Mouse (Mus musculus) CH12.LX (cell line): ENCODE data around the gene 1700086D15Rik. TPM values are rescaled to one million over a fixed set of nuclear protein-coding genes. Genes with fewer than 3 reads are reported as not detected.

Source experiments
- DNase-seq: peaks from one replicate; pipeline ENCODE4 v3.0.0-alpha.2; 2013; ENCODE audit errors: extremely low read depth
- H3K27ac ChIP-seq: 2 replicates; pipeline ENCODE4 v1.5.1; 2012; ENCODE audit warnings: low read depth, mild to moderate bottlenecking, control low read depth, moderate library complexity; ENCODE audit not compliant: insufficient read depth
- H3K27me3 ChIP-seq: replicated peaks from 2 replicates; pipeline ENCODE3; 2012; ENCODE audit warnings: inconsistent platforms
- H3K36me3 ChIP-seq, 2 experiments: replicated peaks in 1 of 2; 2 replicates each; pipeline versions ENCODE3 to v1.6.1; 2012; ENCODE audit warnings: inconsistent platforms in 1 of 2, low read length in 1 of 2, mild to moderate bottlenecking in 1 of 2, mixed read lengths in 1 of 2, moderate library complexity in 1 of 2; ENCODE audit not compliant: control insufficient read depth in 1 of 2, insufficient read depth in 1 of 2
- H3K4me1 ChIP-seq, 2 experiments: 2 replicates each; pipeline ENCODE4 v1.6.1; 2012; ENCODE audit warnings: inconsistent platforms in 1 of 2, moderate library complexity in 1 of 2; ENCODE audit not compliant: insufficient read depth in 2 of 2, control insufficient read depth in 1 of 2
- H3K4me2 ChIP-seq: 2 replicates; pipeline ENCODE4 v1.6.1; 2012; ENCODE audit warnings: low read depth, mild to moderate bottlenecking, control low read depth; ENCODE audit not compliant: poor library complexity, insufficient read depth, severe bottlenecking
- H3K4me3 ChIP-seq, 3 experiments: fragments of 150-350 bp in 1 of 3; sonication (generic) in 1 of 3; replicated peaks in 1 of 3; 2 replicates each; pipeline versions ENCODE3 to v1.5.1; 2011 to 2012; ENCODE audit warnings: low read depth in 2 of 3, low read length in 2 of 3, mild to moderate bottlenecking in 2 of 3, moderate library complexity in 2 of 3, control low read depth in 1 of 3, improper control_type of control experiment in 1 of 3, inconsistent platforms in 1 of 3, mixed read lengths in 1 of 3; ENCODE audit not compliant: poor library complexity in 1 of 3
- H3K79me2 ChIP-seq: replicated peaks from 2 replicates; pipeline ENCODE4 v1.6.1; 2012; ENCODE audit warnings: mild to moderate bottlenecking, moderate library complexity; ENCODE audit not compliant: control insufficient read depth, poor library complexity, insufficient read depth, severe bottlenecking; ENCODE audit errors: extremely low read depth
- H3K9ac ChIP-seq: 2 replicates; pipeline ENCODE4 v1.6.1; 2012; ENCODE audit warnings: low read depth, mild to moderate bottlenecking, control low read depth, moderate library complexity; ENCODE audit not compliant: insufficient read depth
- H3K9me3 ChIP-seq: replicated peaks from 2 replicates; pipeline ENCODE3; 2012; ENCODE audit warnings: low read length, inconsistent platforms, mixed read lengths
- BHLHE40 ChIP-seq: IDR thresholded peaks from 2 replicates; pipeline ENCODE4 v1.6.1; 2011; ENCODE audit warnings: mild to moderate bottlenecking, low read depth, low read length, improper control_type of control experiment
- CHD2 ChIP-seq: IDR thresholded peaks from 2 replicates; pipeline ENCODE4 v1.6.1; 2011; ENCODE audit warnings: low read length, improper control_type of control experiment
- E2F4 ChIP-seq: IDR thresholded peaks from 2 replicates; pipeline ENCODE4 v1.6.1; 2011; ENCODE audit warnings: low read depth, low read length, improper control_type of control experiment; ENCODE audit not compliant: insufficient replicate concordance
- ETS1 ChIP-seq: conservative IDR thresholded peaks from 2 replicates; pipeline ENCODE4 v1.6.1; 2012; ENCODE audit warnings: low read depth, mild to moderate bottlenecking, inconsistent platforms, low read length, improper control_type of control experiment, moderate library complexity
- IRF4 ChIP-seq: IDR thresholded peaks from 2 replicates; pipeline ENCODE4 v1.6.1; 2014; ENCODE audit warnings: low read depth, mild to moderate bottlenecking, inconsistent platforms, low read length, improper control_type of control experiment
- JUN ChIP-seq: IDR thresholded peaks from 2 replicates; pipeline ENCODE4 v1.6.1; 2011; ENCODE audit warnings: low read depth, mild to moderate bottlenecking, low read length, improper control_type of control experiment, moderate library complexity; ENCODE audit not compliant: insufficient read depth
- JUND ChIP-seq: conservative IDR thresholded peaks from 2 replicates; pipeline ENCODE4 v1.6.1; 2011; ENCODE audit warnings: low read depth, low read length, improper control_type of control experiment
- KAT2A ChIP-seq: IDR thresholded peaks from 2 replicates; pipeline ENCODE4 v1.6.1; 2012; ENCODE audit warnings: low read length, improper control_type of control experiment, inconsistent platforms; ENCODE audit not compliant: insufficient replicate concordance
- MAFK ChIP-seq: IDR thresholded peaks from 2 replicates; pipeline ENCODE4 v1.6.1; 2011; ENCODE audit warnings: low read length, improper control_type of control experiment; ENCODE audit not compliant: insufficient replicate concordance
- MAX ChIP-seq: IDR thresholded peaks from 2 replicates; pipeline ENCODE4 v1.6.1; 2011; ENCODE audit warnings: low read length, improper control_type of control experiment
- MXI1 ChIP-seq: IDR thresholded peaks from 2 replicates; pipeline ENCODE4 v1.6.1; 2011; ENCODE audit warnings: mild to moderate bottlenecking, low read depth, low read length, improper control_type of control experiment
- NRF1 ChIP-seq: IDR thresholded peaks from 2 replicates; pipeline ENCODE4 v1.6.1; 2014; ENCODE audit warnings: low read depth, mild to moderate bottlenecking, inconsistent platforms, low read length, improper control_type of control experiment, moderate library complexity
- POLR2AphosphoS2 ChIP-seq: IDR thresholded peaks from 2 replicates; pipeline ENCODE4 v1.6.1; 2011; ENCODE audit warnings: low read depth, low read length, improper control_type of control experiment
- RAD21 ChIP-seq: IDR thresholded peaks from 2 replicates; pipeline ENCODE4 v1.6.1; 2011; ENCODE audit warnings: low read depth, mild to moderate bottlenecking, low read length, improper control_type of control experiment, moderate library complexity
- RCOR1 ChIP-seq: conservative IDR thresholded peaks from 2 replicates; pipeline ENCODE4 v1.6.1; 2012; ENCODE audit warnings: low read depth, mild to moderate bottlenecking, inconsistent platforms, low read length, improper control_type of control experiment
- SMC3 ChIP-seq: IDR thresholded peaks from 2 replicates; pipeline ENCODE4 v1.6.1; 2011; ENCODE audit warnings: low read depth, low read length, improper control_type of control experiment
- TBP ChIP-seq: conservative IDR thresholded peaks from 2 replicates; pipeline ENCODE4 v1.6.1; 2011; ENCODE audit warnings: low read depth, low read length, improper control_type of control experiment
- ZKSCAN1 ChIP-seq: IDR thresholded peaks from 2 replicates; pipeline ENCODE4 v1.6.1; 2012; ENCODE audit warnings: low read depth, inconsistent platforms, low read length, improper control_type of control experiment, borderline replicate concordance
- dilution Hi-C: fragments of 300-500 bp; cut with MboI; formaldehyde crosslinking; loops from 2 replicates; pipeline ENCODE4 v1.14.3; 2020; ENCODE audit warnings: low sequenced_read_pairs; ENCODE audit not compliant: extremely low pct_unique_long_range_greater_than_20kb, extremely low pct_ligation_motif_present
- in situ Hi-C: fragments of 300-500 bp; cut with MboI; formaldehyde crosslinking; loops from 3 replicates; pipeline ENCODE4 v1.14.3; 2019; ENCODE audit warnings: low sequenced_read_pairs, low pct_ligation_motif_present, low pct_unique_long_range_greater_than_20kb, mixed read lengths
- polyA plus RNA-seq: library from polyadenylated mRNA; unstranded; fragments of >175 nt; gene quantifications from 2 replicates; pipeline ENCODE4 v1.2.1, GENCODE M21; 2012; ENCODE audit warnings: low read depth; ENCODE audit not compliant: insufficient read length
- total RNA-seq, 2 experiments: library from RNA; depleted of rRNA; stranded (reverse); fragments of 300-350 nt in 1 of 2; fragments of >200 nt in 1 of 2; gene quantifications; 2 replicates each; pipeline ENCODE4 v1.2.3; 2012 to 2014

The 1700086D15Rik gene
- total and polyA plus RNA-seq, 3 experiments = not detected

DNA sequence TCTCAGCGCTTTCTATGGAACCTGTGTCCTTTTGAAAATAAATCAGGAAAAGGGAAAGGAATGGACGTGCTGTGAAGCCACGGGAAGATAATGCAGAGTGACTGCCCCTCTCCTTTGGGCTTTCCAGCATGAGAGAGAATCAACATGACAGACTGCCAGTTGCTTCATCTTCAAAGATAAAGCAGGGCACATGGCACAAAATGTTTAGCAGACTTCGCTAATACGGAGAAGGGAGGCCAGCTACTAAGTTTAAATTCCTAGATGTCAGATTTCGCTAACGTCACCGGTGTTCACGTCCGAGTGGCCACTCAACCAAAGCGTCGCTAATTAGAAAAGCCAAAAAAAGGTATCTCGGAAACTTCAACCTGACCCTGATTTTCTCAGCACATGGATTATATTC lies 45.0 kb upstream of the 1700086D15Rik start:
- no peak overlapping the region for H3K4me3 ChIP-seq
- dilution Hi-C loops = no loop called here
- TF ChIP-seq BHLHE40 (no peak), MAX (no peak), E2F4 (no peak), SMC3 (no peak), IRF4 (no peak), ZKSCAN1 (no peak), MAFK (no peak)
- TF ChIP-seq, all 38 proteins: peak for 0
- Histone ChIP-seq H3K27ac (no peak overlapping the region), H3K79me2 (no peaks in the 10 kb centered on the region), H3K9ac (no peak overlapping the region), H3K36me3 (no peaks in the 10 kb centered on the region), H3K9me3 (no peaks in the 10 kb centered on the region), H3K4me2 (no peak overlapping the region), H3K4me1 (no peaks in the 10 kb centered on the region), H3K27me3 (no peaks in the 10 kb centered on the region)
- no peak for DNase-seq
- in situ Hi-C loops = no loop called here

DNA sequence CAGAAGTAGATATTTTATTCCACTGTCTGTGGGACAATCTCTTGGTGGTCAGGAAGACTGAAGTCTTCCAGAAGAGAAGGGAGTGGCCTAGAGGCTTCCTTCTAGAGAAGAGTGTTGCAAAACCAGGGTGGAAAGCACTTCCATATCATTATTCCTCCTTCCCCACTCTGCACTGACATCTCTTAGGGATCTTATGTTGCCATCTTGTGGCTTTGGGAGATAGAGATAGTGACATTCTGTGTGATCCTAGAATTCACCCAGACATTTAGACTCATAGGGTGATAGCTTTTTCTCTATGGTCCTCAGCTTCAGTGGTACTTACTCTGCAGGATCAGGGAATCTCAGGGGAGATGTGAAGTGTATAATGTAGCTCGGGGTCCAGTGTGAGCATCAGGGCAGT lies 43.3 kb upstream of the 1700086D15Rik start:
- TF ChIP-seq RAD21 (no peak), RCOR1 (no peak), POLR2AphosphoS2 (no peak), TBP (no peak), CHD2 (no peak), MXI1 (no peak), KAT2A (no peak), SMC3 (no peak), E2F4 (no peak), JUN (no peak), ETS1 (no peak), MAX (no peak), NRF1 (no peak), JUND (no peak), ZKSCAN1 (no peak)
- H3K4me1 ChIP-seq = no peaks in the 10 kb centered on the region
- H3K27me3 ChIP-seq = no peaks in the 10 kb centered on the region
- H3K36me3 ChIP-seq = no peaks in the 10 kb centered on the region
- H3K79me2 ChIP-seq = no peaks in the 10 kb centered on the region
- no peak overlapping the region for H3K4me2 ChIP-seq
- dilution Hi-C loops = no loop called here
- no peak overlapping the region for H3K4me3 ChIP-seq
- no peak for DNase-seq
- H3K9me3 ChIP-seq = peaks cover 4% of the 10 kb centered on the region
- in situ Hi-C loops = no loop called here
- H3K27ac ChIP-seq = no peak overlapping the region
- H3K9ac ChIP-seq = no peak overlapping the region
